Mouse (Mus musculus) left cerebral cortex, postnatal 14 days (tissue): ENCODE measurements around the gene Olfr1106. TPM values are rescaled to one million over a fixed set of nuclear protein-coding genes. Genes with fewer than 3 reads are reported as not detected.

Experiments used
- DNase-seq, 2 experiments: peaks; one replicate each; pipeline ENCODE4 v3.0.0; 2021 to 2022; ENCODE audit warnings: low spot score in 2 of 2, mixed read lengths in 1 of 2
- intact Hi-C: fragments of 180-260 bp; cut with DNase I; formaldehyde crosslinking; loops from one replicate; pipeline ENCODE4 v1.15.1; 2025
- long read RNA-seq, 2 experiments: library from polyadenylated mRNA; stranded (forward); transcript quantifications; one replicate each; pipeline ENCODE4 v2.0.0; 2021
- total RNA-seq, 2 experiments: library from RNA; stranded (reverse); gene quantifications; 2 replicates each; pipeline ENCODE4 v1.2.3; 2021

Gene Olfr1106
- total RNA-seq = not detected
- long read RNA-seq, experiment 1 = 0 reads
- long read RNA-seq, experiment 2 = 0 reads

- no peak for DNase-seq
- intact Hi-C loops = no loop called here
These were observed at the start of gene Olfr1106 for GRCm38 (mm10) chr2:87052173-87052572. TSS of gene Olfr1106 (minus strand) at chr2:87052273.

DNA sequence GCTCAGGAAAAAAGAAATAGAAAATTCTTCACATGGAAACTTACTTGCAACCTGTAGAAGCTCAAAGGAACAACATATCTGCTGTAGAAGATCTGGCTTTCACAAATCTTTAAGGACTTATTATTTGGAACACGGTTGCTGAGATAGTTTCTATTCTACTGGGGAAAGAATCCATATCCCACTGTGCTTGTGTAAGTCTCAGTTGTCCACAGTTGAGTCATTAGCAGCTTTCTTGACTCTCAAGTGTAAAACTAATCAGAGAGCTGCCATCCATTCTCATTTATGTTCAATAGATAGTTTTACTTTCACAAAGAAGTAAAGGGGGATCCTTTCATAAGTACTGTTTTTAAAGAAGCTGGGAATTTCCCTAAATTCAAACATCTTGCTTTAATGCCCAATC, 43.8 kb upstream of the Olfr1106 start, which contains the start of gene Olfr1109:
Gene Olfr1109, minus strand, starts transcription at position 101 of the 400 bp plus-strand sequence.
- no peak for DNase-seq
- intact Hi-C loops = no loop called here

GRCm38 (mm10) chr2:87075717-87076116, 23.6 kb upstream of the Olfr1106 start, which contains the start of gene Olfr1107:
TSS of gene Olfr1107 (minus strand) at chr2:87075817.
- no peak for DNase-seq
- intact Hi-C loops = no loop called here

DNA sequence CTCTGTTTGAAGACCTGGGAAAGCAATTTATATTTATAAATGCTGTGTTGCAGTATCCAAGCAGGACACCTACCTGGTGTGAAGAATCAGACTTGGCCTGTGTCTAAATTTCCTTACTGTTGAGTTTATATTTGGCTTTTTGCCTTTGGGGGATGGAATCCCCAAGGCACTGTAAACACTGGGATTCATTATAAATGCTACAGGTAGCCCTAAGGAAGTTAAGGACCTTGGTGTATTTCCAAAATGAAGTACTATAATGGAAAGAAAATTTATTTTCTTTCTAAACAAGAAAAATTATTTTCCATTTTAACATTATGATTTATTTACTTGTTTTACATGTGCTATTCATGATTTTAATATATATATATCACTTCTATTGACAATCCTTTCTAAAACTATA, 15.6 kb downstream of the Olfr1106 start, which contains the start of gene Olfr1105:
Gene Olfr1105, minus strand, starts transcription at position 101 of the 400 bp plus-strand sequence.
- intact Hi-C loops = no loop called here
- no peak for DNase-seq

DNA sequence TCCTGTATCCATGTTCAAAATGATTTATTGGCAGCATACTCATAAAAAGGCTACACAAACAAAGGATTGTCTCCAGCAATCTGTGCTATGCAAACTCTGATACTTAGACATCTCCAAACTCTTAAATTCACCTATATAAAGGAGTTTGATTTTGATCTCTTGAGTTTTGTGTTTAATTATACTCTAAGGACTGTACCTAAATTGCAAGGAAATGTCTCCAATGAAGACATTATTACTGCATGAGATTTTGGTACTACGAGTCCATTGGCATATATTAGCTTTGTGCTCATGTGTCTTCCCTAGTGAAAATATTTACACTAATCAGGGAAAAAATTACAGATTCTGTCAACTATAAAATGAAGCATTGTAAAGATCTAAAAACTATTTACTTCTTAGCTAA, 25.1 kb downstream of the Olfr1106 start, which contains the start of gene Olfr1104:
Gene Olfr1104, minus strand, starts transcription at position 101 of the 400 bp plus-strand sequence.
- DNase-seq = no peak
- intact Hi-C loops = no loop called here

- intact Hi-C loops = no loop called here
- no peak for DNase-seq
These were observed 54.0 kb downstream of the Olfr1106 start, which contains the start of gene Olfr1102 for GRCm38 (mm10) chr2:86998098-86998497. TSS of gene Olfr1102 (plus strand) at chr2:86998398.

Other genes with a start within 250 kb of the Olfr1106 start
- not detected for gene Olfr141, start 242.3 kb downstream of the Olfr1106 start, total RNA-seq
- not detected for gene Olfr1094, start 227.6 kb downstream of the Olfr1106 start, total RNA-seq
- gene Olfr1095, start 200.6 kb downstream of the Olfr1106 start, total RNA-seq = not detected
- not detected for gene Gm13723, start 177.5 kb downstream of the Olfr1106 start, total RNA-seq
- gene Olfr1097, start 160.1 kb downstream of the Olfr1106 start, total RNA-seq = not detected
- gene Olfr1098, start 127.7 kb downstream of the Olfr1106 start, total RNA-seq = not detected
- not detected for gene Olfr1099, start 91.6 kb downstream of the Olfr1106 start, total RNA-seq
- not detected for gene Olfr1100, start 72.3 kb downstream of the Olfr1106 start, total RNA-seq
- gene Olfr1101, start 61.1 kb downstream of the Olfr1106 start, total RNA-seq = not detected
- gene Olfr1102, start 53.9 kb downstream of the Olfr1106 start, total RNA-seq = not detected
- not detected for gene Olfr1104, start 25.2 kb downstream of the Olfr1106 start, total RNA-seq
- gene Olfr1105, start 15.7 kb downstream of the Olfr1106 start, total RNA-seq = not detected
- not detected for gene Olfr1107, start 23.5 kb upstream of the Olfr1106 start, total RNA-seq
- not detected for gene Olfr1109, start 43.7 kb upstream of the Olfr1106 start, total RNA-seq
- gene Olfr259, start 62.3 kb upstream of the Olfr1106 start, total RNA-seq = not detected
- not detected for gene Olfr1110, start 88.0 kb upstream of the Olfr1106 start, total RNA-seq
- not detected for gene Olfr1111, start 100.4 kb upstream of the Olfr1106 start, total RNA-seq
- not detected for gene Olfr1112, start 135.5 kb upstream of the Olfr1106 start, total RNA-seq
- gene Olfr1113, start 156.7 kb upstream of the Olfr1106 start, total RNA-seq = not detected
- gene Olfr1115, start 195.7 kb upstream of the Olfr1106 start, total RNA-seq = not detected
- not detected for gene Olfr1116, start 215.3 kb upstream of the Olfr1106 start, total RNA-seq